Mouse (Mus musculus) gastrocnemius, postnatal 25 days (tissue): ENCODE measurements around the gene Ptprm. TPM values are rescaled to one million over a fixed set of nuclear protein-coding genes. Genes with fewer than 3 reads are reported as not detected.

ENCODE experiments used
- DNase-seq: peaks from one replicate; pipeline ENCODE4 v3.0.0; 2022
- long read RNA-seq, 2 experiments: library from polyadenylated mRNA; stranded (forward); transcript quantifications; one replicate each; pipeline ENCODE4 v2.0.0; 2021
- total RNA-seq, 2 experiments: library from RNA; stranded (reverse); gene quantifications; 1 replicate in 1 of 2; 2 replicates in 1 of 2; pipeline ENCODE4 v1.2.3; 2021

The Ptprm gene
- 10 to 100 TPM; 22.4 to 28.0 TPM for total RNA-seq
- long read RNA-seq, experiment 1, partial matches to known transcripts = 3 of 5 reads
- long read RNA-seq, experiment 1, other reads (novel, unspliced or antisense) = 2 of 5 reads
- long read RNA-seq, experiment 2, full-length matches to known transcripts = 1 of 7 reads
- long read RNA-seq, experiment 2, partial matches to known transcripts = 2 of 7 reads
- long read RNA-seq, experiment 2, other reads (novel, unspliced or antisense) = 4 of 7 reads

DNA sequence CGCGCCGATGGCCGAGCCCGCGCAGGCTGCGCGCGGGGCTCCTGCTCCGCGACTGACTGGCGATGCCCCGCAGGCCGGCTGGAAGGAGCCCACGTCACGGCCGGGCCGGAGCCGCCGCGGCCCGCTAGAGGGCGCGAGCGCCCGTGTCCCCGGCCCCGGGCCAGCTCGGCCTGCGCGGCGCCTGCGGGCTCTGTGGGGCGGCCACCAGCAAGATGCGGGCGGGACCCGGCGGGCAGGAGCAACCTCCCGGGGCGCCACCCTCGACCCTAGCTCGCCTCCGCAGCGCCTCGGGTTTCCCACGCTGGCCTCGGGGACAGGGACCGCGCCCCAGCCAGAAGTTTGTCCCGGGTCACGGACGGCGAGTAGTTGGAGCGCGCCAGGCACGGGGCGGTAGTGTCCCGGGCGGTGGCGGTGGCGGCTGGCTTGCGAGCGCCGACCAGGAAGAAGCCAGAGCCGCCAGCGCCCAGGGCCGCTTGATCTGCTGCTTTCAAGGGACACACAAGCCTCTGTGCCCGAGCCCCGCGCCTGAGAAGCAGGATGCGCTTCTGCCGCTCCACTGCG lies at the start of gene Ptprm:
Gene Ptprm (minus strand): TSS at position 7 of the 561 bp plus-strand sequence.
- peak; percentile 91 for DNase-seq

DNA sequence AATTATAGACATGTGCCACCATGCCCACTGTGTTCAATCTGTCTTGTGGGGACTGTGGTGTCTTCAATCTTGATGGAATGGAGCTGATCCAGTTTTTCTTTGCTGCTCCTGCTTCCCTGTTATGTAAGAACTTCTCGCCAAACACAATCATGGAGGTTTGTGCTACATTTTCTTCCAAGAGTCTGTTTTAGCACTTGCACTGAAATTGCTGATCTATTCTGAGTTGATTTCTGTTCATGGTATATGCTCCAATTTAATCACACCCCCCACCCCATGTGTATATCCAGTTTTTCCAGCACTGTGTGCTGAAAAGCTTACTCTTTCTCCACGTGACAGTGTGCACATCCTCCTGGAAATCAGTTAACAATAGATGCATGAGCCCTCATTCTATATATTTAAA lies 41.9 kb upstream of the Ptprm start:
- no peak for DNase-seq

DNA sequence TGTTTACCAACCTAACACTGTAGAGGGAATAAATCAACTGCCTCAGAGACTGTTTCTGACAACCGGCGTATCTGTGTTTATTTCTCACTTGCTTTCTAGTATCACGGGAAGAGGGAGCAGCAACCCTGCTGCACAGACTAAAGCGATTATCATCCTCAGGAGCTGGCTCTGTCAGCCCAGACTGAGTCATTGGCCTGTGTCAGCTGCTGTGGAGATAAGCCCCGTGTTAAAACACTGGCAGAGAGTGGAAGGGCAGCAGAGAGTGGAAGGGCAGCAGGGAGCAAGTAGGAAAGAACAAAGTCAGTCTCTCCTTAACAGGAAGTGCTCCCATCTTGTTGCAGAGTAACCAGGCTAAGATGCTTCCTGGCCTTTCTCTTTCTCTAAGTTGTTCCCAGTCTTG lies 36.6 kb upstream of the Ptprm start:
- DNase-seq = no peak

DNA sequence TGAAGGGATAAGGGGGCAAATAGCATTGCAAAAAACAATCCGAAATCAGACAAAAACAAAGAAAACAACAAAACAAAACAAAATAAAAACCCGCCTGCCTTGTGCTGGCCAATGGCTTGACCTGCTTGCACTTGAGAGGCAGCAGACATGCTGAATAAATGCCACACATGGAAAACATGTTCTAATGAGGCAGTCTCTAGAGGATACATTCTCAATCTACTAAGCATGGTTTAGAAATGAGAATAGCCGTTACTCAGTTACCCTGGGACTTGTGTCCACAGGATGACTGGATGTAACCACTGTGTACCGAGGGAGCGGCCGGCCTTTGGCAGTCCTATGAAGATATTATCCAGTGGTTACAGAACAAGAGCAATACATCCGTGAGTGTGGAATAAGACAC lies 33.9 kb upstream of the Ptprm start:
- no peak for DNase-seq

DNA sequence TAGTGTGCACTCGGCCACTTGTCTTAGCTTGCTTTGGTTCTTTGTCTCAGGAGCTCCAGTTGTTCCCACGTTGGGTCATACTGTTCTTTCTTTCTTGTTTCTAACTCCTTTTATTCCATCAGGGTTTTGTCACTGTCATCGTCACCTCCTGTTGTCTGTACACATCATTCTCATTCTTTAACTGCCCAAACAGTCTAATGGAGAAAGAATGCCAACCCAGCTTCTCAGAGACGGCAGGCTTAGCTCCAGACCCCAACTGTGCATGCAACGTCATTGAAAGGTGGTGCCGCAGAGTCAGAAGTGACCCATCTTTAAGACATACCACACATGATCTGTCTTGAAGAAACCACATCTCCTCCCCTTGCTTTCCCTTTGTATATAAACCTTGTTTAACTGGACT lies 31.0 kb upstream of the Ptprm start:
- DNase-seq = no peak

DNA sequence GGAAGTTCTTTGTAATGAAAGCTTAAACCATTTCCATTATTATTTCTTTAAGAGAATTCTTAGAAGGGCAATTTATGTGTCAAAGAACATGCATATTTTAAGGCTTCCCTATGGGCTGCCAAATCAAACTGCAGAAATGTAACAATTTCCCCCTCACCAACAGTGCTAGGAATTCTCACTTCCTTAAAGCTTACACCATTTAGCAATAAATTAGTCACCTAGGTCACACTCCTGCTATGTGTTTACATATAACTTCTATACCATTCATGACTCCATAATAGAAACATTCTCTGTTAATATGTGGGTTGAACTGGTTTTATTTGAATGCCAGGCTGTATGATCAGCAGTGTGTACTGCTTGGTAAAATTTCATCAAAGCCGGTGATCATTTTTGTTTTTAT lies 29.4 kb upstream of the Ptprm start:
- no peak for DNase-seq

DNA sequence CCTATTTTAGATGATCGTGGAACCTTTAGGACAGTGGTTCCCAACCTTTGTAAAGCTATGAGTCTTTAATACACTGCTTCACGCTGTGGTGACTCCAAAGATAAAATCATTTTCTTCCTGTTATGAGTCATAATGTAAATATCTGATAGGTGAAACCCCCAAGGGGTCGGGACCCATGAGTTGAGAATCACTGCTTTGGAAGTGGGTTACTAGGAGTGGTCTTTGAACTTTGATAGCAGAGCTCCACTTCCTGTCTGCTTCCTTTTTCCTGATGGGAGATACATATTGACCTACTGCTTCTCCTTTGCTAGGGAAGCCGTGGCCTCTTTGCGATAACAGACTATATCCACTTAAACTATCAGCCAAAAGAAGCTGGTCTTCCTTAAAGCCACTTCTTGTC lies 27.4 kb upstream of the Ptprm start:
- no peak for DNase-seq

DNA sequence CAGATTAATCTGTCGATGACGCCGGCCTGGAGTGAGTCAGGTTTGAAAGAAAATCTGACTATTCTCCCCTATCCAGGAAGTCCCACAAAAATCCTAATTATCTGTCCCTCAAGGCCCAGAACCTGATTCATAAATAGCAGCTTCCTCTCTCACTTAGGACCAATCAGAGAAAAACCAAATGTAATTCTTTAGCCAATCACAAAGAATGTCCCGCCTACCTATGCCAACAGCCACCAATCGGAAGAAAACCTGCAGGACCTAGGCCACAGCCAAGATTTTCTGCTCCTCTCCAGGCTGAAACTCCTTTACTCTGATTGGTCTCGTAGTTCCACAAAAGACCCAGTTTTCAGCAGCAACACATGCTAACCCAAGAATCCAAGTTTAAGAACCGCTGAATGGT lies 13.6 kb upstream of the Ptprm start:
- no peak for DNase-seq

DNA sequence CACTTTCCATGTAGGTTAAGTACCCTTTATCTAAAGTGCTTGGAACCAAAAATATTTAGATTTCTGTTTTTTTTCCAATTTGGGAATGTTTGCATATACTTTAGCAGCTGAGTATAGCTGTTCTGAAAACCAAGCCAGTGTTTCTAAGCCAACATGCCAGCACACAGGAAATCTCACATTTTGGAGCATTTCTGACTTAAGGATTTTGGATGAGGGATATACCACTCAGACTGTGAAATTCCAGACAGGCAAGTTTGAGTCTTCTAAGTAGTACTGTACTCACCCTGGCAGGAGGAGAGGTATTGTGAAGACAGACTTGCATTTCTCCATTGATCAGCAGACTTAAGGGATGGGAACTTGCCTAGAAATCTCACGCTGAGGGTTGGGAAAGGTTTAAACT lies 10.2 kb upstream of the Ptprm start:
- DNase-seq = no peak

DNA sequence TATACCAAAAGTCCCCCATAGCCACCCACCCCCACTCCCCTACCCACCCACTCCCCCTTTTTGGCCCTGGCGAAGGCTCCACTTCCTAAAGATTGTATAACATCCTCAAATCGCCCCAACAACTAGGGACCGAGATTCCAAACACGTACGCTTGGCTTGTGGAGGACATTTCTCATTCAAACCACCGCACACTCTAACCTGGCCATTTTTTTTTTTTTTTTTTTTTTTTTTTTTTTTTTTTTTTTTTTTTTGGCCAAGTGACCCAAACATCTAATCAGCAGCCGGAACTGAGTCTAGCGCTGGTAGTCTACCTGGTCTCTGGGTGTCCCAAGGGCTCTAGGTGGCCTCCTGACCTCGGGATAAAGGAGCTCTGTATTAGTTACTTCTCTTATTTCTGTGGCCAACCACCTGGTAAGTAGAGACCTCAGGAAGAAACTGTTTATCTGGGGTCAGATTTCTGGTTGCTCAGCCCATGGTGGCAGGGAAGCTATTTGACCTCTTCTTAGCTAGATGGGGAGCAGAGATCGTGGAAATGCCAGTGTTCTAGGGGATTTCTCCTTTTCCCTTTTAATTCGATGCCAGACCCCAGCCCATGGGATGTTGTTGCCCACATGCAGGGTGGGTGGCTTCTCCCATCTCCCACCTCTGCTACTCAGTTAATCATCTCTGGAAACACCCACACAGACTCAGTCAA lies 9.3 kb upstream of the Ptprm start:
- DNase-seq = no peak

DNA sequence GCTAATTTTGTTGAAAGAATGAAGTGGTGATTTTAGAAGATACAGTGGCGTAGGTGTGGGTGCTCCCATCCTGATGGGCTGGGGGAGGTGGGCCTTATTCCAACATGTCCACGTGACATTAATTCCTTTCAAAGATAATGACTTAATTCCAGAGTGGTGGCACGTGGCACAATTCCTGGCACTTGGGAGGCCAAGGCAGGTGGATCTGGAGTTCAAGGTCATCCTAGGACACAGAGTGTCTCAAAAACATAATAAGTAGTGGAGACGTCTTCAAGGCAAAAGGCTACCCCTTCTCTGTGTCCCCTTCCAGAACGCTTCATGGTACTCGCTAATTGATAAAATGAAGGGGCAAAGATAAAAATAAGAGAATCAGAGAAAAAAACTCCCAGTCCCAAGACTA lies 7.9 kb upstream of the Ptprm start:
- DNase-seq = no peak

DNA sequence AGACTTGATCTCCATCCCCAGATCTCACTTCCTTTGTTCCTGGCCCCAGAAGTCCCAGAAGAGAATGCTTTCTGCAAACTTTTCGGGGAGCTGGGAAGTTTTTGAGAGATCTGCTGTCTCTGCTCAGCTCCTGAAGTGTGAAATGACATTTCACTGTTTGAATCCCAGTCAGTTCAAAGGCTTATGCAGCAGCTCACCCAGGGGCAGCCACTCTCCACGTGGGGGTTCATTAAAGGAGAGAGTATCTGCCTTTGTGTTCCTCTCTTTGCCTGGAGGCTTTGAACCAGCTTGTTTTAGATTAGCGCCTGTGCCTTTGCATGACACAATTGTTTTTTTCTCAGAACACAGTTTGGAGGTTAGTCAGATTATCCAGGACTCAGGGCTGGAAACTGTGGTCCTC lies 6.3 kb upstream of the Ptprm start:
- DNase-seq = no peak

DNA sequence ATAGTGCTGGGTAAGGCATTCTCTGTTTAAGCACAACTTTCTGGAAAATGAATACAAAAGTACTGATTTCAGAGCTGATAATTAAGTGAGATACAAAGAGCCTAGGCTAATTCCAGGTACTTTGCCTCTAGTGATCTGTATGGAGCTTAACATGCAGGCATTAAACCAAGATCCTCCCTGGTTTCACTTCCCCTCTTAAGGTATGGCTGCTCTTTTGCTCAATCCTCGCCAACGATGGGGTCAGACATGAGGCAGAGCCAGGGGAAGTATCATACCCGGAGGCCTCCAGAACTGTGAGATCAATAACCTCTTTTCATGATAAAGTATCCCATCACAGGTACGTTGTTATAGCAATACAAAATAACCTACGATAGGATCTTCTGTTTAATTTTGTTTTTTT lies 5.3 kb upstream of the Ptprm start:
- no peak for DNase-seq

DNA sequence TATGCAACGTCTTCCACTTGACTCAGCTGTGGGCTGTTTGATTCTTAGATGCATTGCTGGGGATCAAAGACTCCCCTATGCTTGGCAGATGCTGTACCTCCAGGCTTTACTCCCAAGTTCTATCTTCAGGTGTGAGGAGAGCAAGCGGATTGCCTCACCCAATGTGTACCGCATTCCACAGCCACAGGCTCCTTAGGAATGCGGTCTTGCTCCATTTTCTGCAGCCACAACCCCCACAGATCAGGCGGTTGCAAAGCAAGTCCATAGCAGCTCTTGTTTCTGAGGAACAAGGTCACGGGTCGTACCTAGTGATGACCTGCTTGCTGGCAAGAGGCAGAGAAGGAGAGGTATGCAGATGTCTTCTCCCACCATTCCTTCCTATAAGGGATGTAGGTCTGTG lies 4.3 kb upstream of the Ptprm start:
- no peak for DNase-seq

DNA sequence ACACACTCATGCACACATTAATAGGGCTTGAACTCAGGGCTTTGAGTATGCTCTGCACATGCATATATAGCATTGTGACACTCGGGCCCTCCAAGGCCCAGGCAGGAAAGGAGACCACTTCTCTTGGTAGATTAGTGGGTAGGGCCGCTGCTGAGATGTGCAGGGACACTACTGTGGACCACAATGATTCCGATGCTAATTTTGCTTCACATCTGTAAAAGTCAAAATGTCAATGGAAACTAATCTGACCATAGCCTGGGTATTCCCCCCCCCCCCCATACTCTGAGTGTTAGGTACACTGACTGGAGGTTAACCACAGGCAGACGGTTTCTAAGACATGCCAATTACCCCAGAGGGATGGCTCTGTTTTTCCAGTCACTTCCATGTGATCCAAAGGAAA lies 2.9 kb upstream of the Ptprm start:
- DNase-seq = no peak

DNA sequence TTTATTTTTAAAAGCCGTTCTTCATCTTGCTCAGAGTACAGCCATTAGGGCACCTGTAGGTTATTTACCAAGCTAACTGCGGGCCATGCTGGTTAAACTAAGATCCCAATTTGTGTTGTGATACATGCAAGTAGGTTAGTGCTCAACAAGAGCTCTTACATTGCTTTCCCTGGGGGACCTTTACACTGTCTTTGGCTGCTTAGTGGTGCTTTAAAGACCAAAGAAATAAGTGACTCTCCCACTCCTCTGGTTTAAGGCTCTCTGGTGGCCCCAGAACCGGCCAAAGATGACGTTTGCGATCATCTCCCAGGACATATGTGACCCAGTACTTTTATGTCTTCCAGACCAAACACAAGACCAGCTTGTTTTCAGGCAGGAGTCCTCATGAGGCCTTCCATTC lies 994 bp upstream of the Ptprm start:
- no peak for DNase-seq

DNA sequence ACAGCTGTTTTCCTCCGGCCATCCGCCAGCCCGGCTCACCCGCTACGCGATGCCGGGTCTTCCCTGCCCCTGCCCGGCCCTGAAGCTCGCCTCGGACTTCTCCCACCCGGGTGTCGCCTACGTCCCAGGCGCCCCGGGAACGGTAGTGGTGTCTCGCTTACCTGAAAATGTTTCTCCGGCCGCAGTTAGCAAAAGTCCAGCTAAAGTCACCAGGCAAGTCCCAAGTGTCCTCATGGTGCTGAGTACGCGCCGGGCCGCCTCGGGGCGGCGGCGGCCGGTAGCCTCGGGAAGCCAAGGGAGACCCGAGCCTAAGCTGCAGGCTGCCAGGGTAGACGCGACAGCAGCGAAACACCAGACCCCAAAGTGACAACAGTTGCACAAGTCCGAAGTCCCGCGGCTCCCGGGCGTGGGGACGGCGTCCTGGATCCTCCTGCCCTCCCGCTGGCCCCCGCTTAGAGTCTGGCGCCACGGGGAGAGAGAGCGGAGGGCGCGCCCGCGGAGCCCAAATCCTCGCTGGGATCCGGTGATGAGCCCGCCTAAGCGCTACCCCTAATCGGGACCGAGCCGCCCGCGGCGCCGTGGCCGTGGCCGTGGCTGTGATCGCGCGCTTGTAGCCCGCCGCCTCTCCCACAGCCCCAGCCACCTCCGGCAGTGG lies 334 bp downstream of the Ptprm start:
- no peak for DNase-seq

DNA sequence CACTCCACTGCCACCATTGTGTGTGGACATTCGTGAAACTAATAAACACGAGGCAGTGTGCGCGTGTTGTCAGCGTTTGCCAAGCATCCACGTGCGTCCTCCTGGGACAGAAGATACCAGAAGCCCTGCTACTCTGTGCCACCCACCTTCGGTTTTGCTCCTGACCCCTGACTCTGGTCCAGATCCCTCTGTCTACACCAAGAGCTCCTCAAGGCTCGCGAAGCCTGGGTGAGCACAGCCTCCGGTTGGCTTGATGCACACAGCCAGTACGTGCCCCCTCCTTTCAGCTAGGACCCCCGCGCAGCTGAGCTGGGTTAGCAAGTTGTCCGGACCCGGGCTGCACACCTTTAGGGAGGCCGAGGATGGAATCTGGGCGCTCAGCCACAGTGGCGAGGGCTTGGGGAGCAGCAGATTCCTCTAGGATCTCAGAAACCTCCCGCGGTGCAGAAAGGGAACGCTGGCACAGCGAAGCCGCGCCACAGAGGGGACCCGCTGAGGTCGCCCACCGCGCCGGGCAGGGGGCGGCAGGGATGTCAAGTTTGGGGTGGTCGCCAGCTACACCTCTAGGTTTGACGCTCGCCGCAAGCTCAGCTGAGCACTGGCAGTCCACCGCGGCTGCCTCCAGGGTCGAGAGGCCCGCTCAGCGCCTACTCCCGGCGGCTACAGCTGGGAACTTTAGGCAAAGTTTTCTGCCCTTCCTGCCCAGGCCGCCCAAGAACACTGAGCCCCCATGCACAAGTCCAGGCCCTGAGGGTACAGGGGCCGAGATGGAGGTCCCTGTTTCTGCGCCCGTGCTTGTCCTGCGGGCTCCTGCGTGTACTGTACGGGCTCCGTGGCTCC lies 1.1 kb downstream of the Ptprm start:
- DNase-seq = peak; percentile 65

DNA sequence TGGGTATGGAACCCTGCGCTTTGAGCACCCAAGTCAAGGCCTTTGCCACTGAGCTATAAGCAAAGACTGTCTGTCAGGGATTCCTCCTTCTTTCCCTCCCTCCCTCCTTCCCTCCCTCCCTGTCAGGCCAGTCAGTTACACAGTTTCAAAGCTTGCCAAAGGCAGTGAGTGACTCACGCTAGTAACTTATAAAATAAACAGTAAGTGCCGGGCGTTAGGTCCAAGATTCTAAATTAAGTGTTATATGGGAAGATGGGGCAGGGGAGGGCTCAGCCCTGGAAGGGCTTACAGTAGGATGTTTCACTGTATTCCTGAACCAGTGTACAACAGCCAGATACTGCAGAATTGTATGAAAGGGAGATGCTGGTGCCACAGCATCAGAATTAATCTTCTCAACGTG lies 2.8 kb downstream of the Ptprm start:
- DNase-seq = no peak

DNA sequence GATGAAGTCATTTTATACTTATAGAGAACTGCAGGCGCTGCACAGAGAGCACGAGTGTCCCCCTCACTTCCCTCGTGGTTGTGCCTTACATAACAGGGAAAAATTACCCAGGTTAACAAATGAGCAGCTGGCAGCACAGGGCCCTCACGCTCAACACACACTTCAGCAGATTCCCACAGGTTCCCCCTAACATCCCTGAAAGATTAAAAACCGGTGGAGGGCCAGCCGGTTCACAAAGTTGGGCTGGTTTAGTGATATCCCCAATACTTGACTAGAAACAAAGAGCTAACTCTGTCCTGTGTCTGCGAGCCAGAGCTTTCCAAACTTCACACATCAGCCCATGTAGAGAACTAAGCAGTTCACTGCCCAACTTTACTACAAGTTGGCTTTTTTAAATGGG lies 3.7 kb downstream of the Ptprm start:
- DNase-seq = no peak

DNA sequence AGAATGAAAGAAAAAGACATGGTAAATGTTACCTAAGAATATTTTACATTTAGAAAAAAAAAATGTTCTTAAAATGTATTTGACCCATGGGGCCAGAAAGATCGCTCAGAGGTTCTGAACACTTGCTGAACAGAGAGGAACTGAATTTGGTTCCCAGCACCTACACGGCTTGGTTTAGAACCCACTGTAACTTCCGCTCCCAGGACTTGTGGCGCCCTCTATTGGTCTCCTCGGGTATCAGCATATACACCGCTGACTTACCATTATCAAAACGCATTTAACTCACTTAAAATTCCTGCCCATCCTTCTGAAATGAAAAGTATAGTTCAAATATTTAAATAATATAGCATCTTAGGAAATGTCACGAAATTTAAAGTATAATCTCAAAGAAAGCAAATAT lies 4.7 kb downstream of the Ptprm start:
- no peak for DNase-seq

DNA sequence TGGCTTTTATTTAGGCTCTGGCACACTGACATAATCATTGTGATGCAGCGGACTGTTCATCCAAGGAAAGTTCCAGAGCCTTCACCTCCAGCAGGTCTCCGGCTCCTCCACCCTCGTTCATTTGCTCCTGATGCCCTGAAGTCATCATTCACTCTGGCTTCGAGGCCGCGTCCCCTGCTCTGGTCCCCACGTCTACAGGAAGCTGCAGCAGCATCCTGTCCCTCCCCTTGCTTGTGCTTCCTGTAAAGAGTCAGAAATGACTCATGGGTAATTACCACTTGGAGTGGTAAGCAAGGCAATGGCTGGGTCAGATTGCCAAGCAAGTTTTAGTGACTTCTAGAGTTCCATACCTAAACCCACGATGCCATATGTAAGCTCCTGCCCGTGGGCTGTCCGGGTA lies 7.3 kb downstream of the Ptprm start:
- DNase-seq = no peak

DNA sequence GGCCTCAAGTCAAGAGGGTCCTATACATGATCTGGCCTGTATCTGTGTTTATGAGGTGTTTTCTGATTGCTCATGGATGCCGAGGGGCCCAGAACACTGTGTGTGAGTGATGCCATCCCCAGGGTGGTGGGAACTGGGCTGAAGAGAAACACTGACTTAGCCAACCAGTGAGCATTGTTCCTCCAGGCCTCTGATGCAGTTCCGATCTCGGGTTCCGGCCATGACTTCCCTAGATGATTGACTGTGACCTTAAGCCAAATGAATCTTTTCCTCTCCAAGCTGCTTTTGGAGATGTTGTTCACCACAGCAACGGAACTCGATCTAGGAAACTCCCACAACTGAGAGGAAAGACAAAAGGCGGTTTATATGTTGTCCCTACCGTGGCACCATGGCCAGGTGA lies 9.1 kb downstream of the Ptprm start:
- DNase-seq = no peak
